Mouse (Mus musculus) embryonic facial prominence, embryonic 15.5 days (tissue): ENCODE measurements at regions not wholly inside any gene's neighbourhood (a gene's known extent, or its start where the extent isn't known, plus 50 kb on each side); places are given as distances from the start of the nearest gene placed in this dataset.

ENCODE experiments used
- ATAC-seq: fragments of 200-750 bp; cut with Nextera tagmentation; 2 replicates; pipeline ENCODE4 v1.8.0; 2017; ENCODE audit warnings: low read depth, moderate TSS enrichment; ENCODE audit not compliant: insufficient number of reproducible peaks, low FRiP score, low TSS enrichment
- H3K27ac ChIP-seq: fragments of 300-500 bp; sonication (generic); replicated peaks from 2 replicates; pipeline ENCODE4 v1.5.1; 2015; ENCODE audit warnings: mild to moderate bottlenecking, inconsistent platforms
- H3K27me3 ChIP-seq: fragments of 300-500 bp; sonication (generic); 2 replicates; pipeline ENCODE4 v1.6.1; 2015; ENCODE audit warnings: inconsistent platforms
- H3K36me3 ChIP-seq: fragments of 300-500 bp; sonication (generic); 2 replicates; pipeline ENCODE4 v1.6.1; 2015; ENCODE audit warnings: mild to moderate bottlenecking, inconsistent platforms
- H3K4me1 ChIP-seq: fragments of 300-500 bp; sonication (generic); 2 replicates; pipeline ENCODE4 v1.6.1; 2015; ENCODE audit warnings: inconsistent platforms
- H3K4me2 ChIP-seq: fragments of 300-500 bp; sonication (generic); replicated peaks from 2 replicates; pipeline ENCODE4 v1.6.1; 2015; ENCODE audit warnings: mild to moderate bottlenecking, inconsistent platforms
- H3K4me3 ChIP-seq: fragments of 300-500 bp; sonication (generic); replicated peaks from 2 replicates; pipeline ENCODE4 v1.5.1; 2015; ENCODE audit warnings: mild to moderate bottlenecking, inconsistent platforms
- H3K9ac ChIP-seq: fragments of 300-500 bp; sonication (generic); 2 replicates; pipeline ENCODE4 v1.6.1; 2015; ENCODE audit warnings: inconsistent platforms
- H3K9me3 ChIP-seq: fragments of 300-500 bp; sonication (generic); replicated peaks from 2 replicates; pipeline ENCODE4 v1.6.1; 2016; ENCODE audit warnings: inconsistent platforms
- WGBS: fragments of 180-500 bp; shearing (Covaris S2); methylation state at CpG from one replicate; pipeline ENCODE4 v1.1.7; 2015; 5-methylcytosine and 5-hydroxymethylcytosine counted together

GRCm38 (mm10) chr3:21562771-21563312 is 513.6 kb upstream of the Tbl1xr1 start:
- Histone ChIP-seq H3K9me3 (no peaks in the 10 kb centered on the region), H3K4me1 (peaks cover 22% of the 10 kb centered on the region), H3K4me2 (no peak overlapping the region), H3K36me3 (no peaks in the 10 kb centered on the region), H3K27me3 (no peaks in the 10 kb centered on the region), H3K27ac (no peak overlapping the region), H3K4me3 (no peak overlapping the region), H3K9ac (no peak overlapping the region)
- no peak for ATAC-seq
- 86% methylated on average over 2 of the region's 2 CpGs for WGBS

GRCm38 (mm10) chr3:21563454-21563853 is 513.0 kb upstream of the Tbl1xr1 start:
- WGBS, result 40% methylated on average over 3 of the region's 3 CpGs
- Histone ChIP-seq H3K27me3 (no peaks in the 10 kb centered on the region), H3K9me3 (no peaks in the 10 kb centered on the region), H3K4me2 (no peak overlapping the region), H3K4me1 (peaks cover 20% of the 10 kb centered on the region), H3K9ac (no peak overlapping the region), H3K36me3 (no peaks in the 10 kb centered on the region), H3K4me3 (no peak overlapping the region), H3K27ac (no peak overlapping the region)
- no peak for ATAC-seq

GRCm38 (mm10) chr3:21564211-21564781 is 512.2 kb upstream of the Tbl1xr1 start:
- ATAC-seq, result peak; percentile 87
- Histone ChIP-seq H3K27ac (peak overlapping the region; percentile 68), H3K9me3 (no peaks in the 10 kb centered on the region), H3K4me2 (0 out of 2 replicates have a peak overlapping the region, but pooled peaks have one; percentile 4), H3K4me1 (peaks cover 17% of the 10 kb centered on the region), H3K27me3 (no peaks in the 10 kb centered on the region), H3K36me3 (no peaks in the 10 kb centered on the region), H3K4me3 (no peak overlapping the region), H3K9ac (no peak overlapping the region)
- 10% methylated on average over 3 of the region's 3 CpGs for WGBS

- no peak overlapping the region for H3K9ac ChIP-seq
- no peak overlapping the region for H3K4me3 ChIP-seq
- no peak for ATAC-seq
- peaks cover 17% of the 10 kb centered on the region for H3K4me1 ChIP-seq
- H3K27me3 ChIP-seq, result no peaks in the 10 kb centered on the region
- WGBS, result 39% methylated on average over 4 of the region's 4 CpGs
- H3K4me2 ChIP-seq, result 0 out of 2 replicates have a peak overlapping the region, but pooled peaks have one; percentile 4
- H3K9me3 ChIP-seq, result no peaks in the 10 kb centered on the region
- H3K27ac ChIP-seq, result peak overlapping the region; percentile 68
- H3K36me3 ChIP-seq, result no peaks in the 10 kb centered on the region
These were observed 511.5 kb upstream of the Tbl1xr1 start for GRCm38 (mm10) chr3:21564847-21565485.

GRCm38 (mm10) chr3:21569721-21570120 is 506.7 kb upstream of the Tbl1xr1 start:
- Histone ChIP-seq H3K4me2 (no peak overlapping the region), H3K9ac (no peak overlapping the region), H3K27me3 (no peaks in the 10 kb centered on the region), H3K4me1 (peaks cover 5% of the 10 kb centered on the region), H3K36me3 (no peaks in the 10 kb centered on the region), H3K27ac (no peak overlapping the region), H3K4me3 (no peak overlapping the region), H3K9me3 (no peaks in the 10 kb centered on the region)
- WGBS, result 32% methylated on average over 1 of the region's 1 CpGs
- no peak for ATAC-seq

- Histone ChIP-seq H3K27ac (no peak overlapping the region), H3K27me3 (no peaks in the 10 kb centered on the region), H3K4me1 (no peaks in the 10 kb centered on the region), H3K4me3 (no peak overlapping the region), H3K9me3 (no peaks in the 10 kb centered on the region), H3K4me2 (no peak overlapping the region), H3K36me3 (no peaks in the 10 kb centered on the region), H3K9ac (no peak overlapping the region)
- 68% methylated on average over 3 of the region's 3 CpGs for WGBS
- ATAC-seq, result no peak
These were observed 497.8 kb upstream of the Tbl1xr1 start for GRCm38 (mm10) chr3:21578635-21579034.

GRCm38 (mm10) chr3:21582122-21582521 is 494.3 kb upstream of the Tbl1xr1 start:
- Histone ChIP-seq H3K27me3 (no peaks in the 10 kb centered on the region), H3K4me1 (no peaks in the 10 kb centered on the region)
- WGBS, result 81% methylated on average over 1 of the region's 1 CpGs

GRCm38 (mm10) chr3:21585767-21586166 is 490.7 kb upstream of the Tbl1xr1 start:
- no peak for ATAC-seq
- H3K27ac ChIP-seq, result no peak overlapping the region
- no peaks in the 10 kb centered on the region for H3K36me3 ChIP-seq
- H3K9me3 ChIP-seq, result no peaks in the 10 kb centered on the region
- H3K9ac ChIP-seq, result no peak overlapping the region
- no peak overlapping the region for H3K4me2 ChIP-seq
- WGBS, result 79% methylated on average over 3 of the region's 3 CpGs
- H3K4me3 ChIP-seq, result no peak overlapping the region
- no peaks in the 10 kb centered on the region for H3K27me3 ChIP-seq
- no peaks in the 10 kb centered on the region for H3K4me1 ChIP-seq

More at GRCm38 (mm10) chr3:21582122-21582521, 494.3 kb upstream of the Tbl1xr1 start:
- no peak overlapping the region for H3K9ac ChIP-seq
- H3K9me3 ChIP-seq, result no peaks in the 10 kb centered on the region
- no peak overlapping the region for H3K4me2 ChIP-seq
- H3K36me3 ChIP-seq, result no peaks in the 10 kb centered on the region
- H3K4me3 ChIP-seq, result no peak overlapping the region
- no peak for ATAC-seq
- H3K27ac ChIP-seq, result no peak overlapping the region

- no peaks in the 10 kb centered on the region for H3K36me3 ChIP-seq
- H3K9ac ChIP-seq, result no peak overlapping the region
- no peaks in the 10 kb centered on the region for H3K9me3 ChIP-seq
- H3K4me2 ChIP-seq, result no peak overlapping the region
- no peaks in the 10 kb centered on the region for H3K4me1 ChIP-seq
- no peak overlapping the region for H3K4me3 ChIP-seq
- WGBS, result 98% methylated on average over 2 of the region's 2 CpGs
- H3K27ac ChIP-seq, result no peak overlapping the region
- no peaks in the 10 kb centered on the region for H3K27me3 ChIP-seq
- no peak for ATAC-seq
These were observed 469.6 kb upstream of the Tbl1xr1 start for GRCm38 (mm10) chr3:21606846-21607245.

- no peak for ATAC-seq
- Histone ChIP-seq H3K36me3 (no peaks in the 10 kb centered on the region), H3K4me3 (no peak overlapping the region), H3K4me1 (no peaks in the 10 kb centered on the region), H3K27ac (no peak overlapping the region), H3K9me3 (no peaks in the 10 kb centered on the region), H3K4me2 (no peak overlapping the region), H3K9ac (no peak overlapping the region), H3K27me3 (no peaks in the 10 kb centered on the region)
- 80% methylated on average over 2 of the region's 2 CpGs for WGBS
These were observed 466.2 kb upstream of the Tbl1xr1 start for GRCm38 (mm10) chr3:21610231-21610630.

- Histone ChIP-seq H3K27me3 (no peaks in the 10 kb centered on the region), H3K36me3 (no peaks in the 10 kb centered on the region), H3K4me3 (no peak overlapping the region), H3K4me2 (no peak overlapping the region), H3K9me3 (no peaks in the 10 kb centered on the region), H3K4me1 (peaks cover 7% of the 10 kb centered on the region; the same call in 1 of the 2 replicates), H3K27ac (no peak overlapping the region), H3K9ac (no peak overlapping the region)
- no peak for ATAC-seq
- WGBS, result 90% methylated on average over 2 of the region's 2 CpGs
These were observed 454.7 kb upstream of the Tbl1xr1 start for GRCm38 (mm10) chr3:21621745-21622144.
